In genomic region chr16:97850667-97851060, GRCm38 (mm10) we compare ENCODE assay signal across 8 mouse cellular contexts. TPM values are rescaled to one million over a fixed set of nuclear protein-coding genes. Genes with fewer than 3 reads are reported as not detected.
A peak's percentile ranks its signal among the peaks of the same experiment; 100 is the strongest.
DNase-seq lines count a peak whose midpoint lies in the region; ATAC-seq and TF ChIP-seq lines count a peak whose summit lies in the region.

No protein-coding gene starts in this region.

- no peaks in the 10 kb centered on the region for H3K36me3 ChIP-seq in spleen, adult 2 months (ENCODE audit: control insufficient read depth, insufficient read depth, low read length)
- no peaks in the 10 kb centered on the region for H3K36me3 ChIP-seq in forebrain, embryonic 15.5 days
- H3K36me3 ChIP-seq in myocyte (ENCODE audit: control insufficient read depth, insufficient read depth): peaks cover 3% of the 10 kb centered on the region

- 1% methylated on average over 11 of the region's 11 CpGs for WGBS in spleen, adult 2 months
- 3% methylated on average over 11 of the region's 11 CpGs for WGBS in forebrain, embryonic 15.5 days

- peak overlapping the region; percentile 94 for H3K27ac ChIP-seq in gastrocnemius, adult 2 months
- peak overlapping the region; percentile 94 for H3K27ac ChIP-seq in spleen, adult 2 months (ENCODE audit: insufficient read depth, low read length)
- H3K27ac ChIP-seq in forebrain, embryonic 15.5 days (replicated peaks): peak overlapping the region; percentile 99

- no peak for TF ChIP-seq POLR2A in spleen, adult 2 months (IDR thresholded peaks at IDR 0.05; ENCODE audit: low read depth, low read length)
- TF ChIP-seq POLR2A in myocyte (IDR thresholded peaks at IDR 0.05; ENCODE audit: insufficient read length, low read depth): no peak

- peak overlapping the region; percentile 98 for H3K9ac ChIP-seq in forebrain, embryonic 15.5 days (replicated peaks)

- peak; percentile 68 for ATAC-seq in forebrain, embryonic 15.5 days (replicated peaks)

- intact Hi-C loops in gastrocnemius, adult 2 months (cut with DNase I): loop anchor here (2.0 to 5.0 kb wide), 2 partner anchors 72 to 112 kb away; partner anchors contain the start of genes C2cd2 and Zbtb21

- H3K79me2 ChIP-seq in myocyte (ENCODE audit: control insufficient read depth, insufficient read depth): peaks cover 40% of the 10 kb centered on the region

- peaks cover 7% of the 10 kb centered on the region; the same call in 1 of the 2 replicates for H3K4me1 ChIP-seq in spleen, adult 2 months (ENCODE audit: control insufficient read depth, insufficient read depth, insufficient read length)
- peaks cover 20% of the 10 kb centered on the region for H3K4me1 ChIP-seq in forebrain, embryonic 15.5 days

- H3K4me3 ChIP-seq in gastrocnemius, adult 2 months: peak overlapping the region; percentile 73
- H3K4me3 ChIP-seq in spleen, adult 2 months (ENCODE audit: extremely low read depth, insufficient read depth, insufficient read length): peak overlapping the region; percentile 90
- peak overlapping the region; percentile 96 for H3K4me3 ChIP-seq in forebrain, embryonic 15.5 days
- H3K4me3 ChIP-seq in myocyte: peak overlapping the region; percentile 76

- no peaks in the 10 kb centered on the region for H3K27me3 ChIP-seq in spleen, adult 2 months (ENCODE audit: control insufficient read depth, insufficient read depth, low read length)
- no peaks in the 10 kb centered on the region for H3K27me3 ChIP-seq in forebrain, embryonic 15.5 days
- no peaks in the 10 kb centered on the region for H3K27me3 ChIP-seq in myocyte (ENCODE audit: control insufficient read depth, insufficient read depth, insufficient read length)

- H3K4me2 ChIP-seq in forebrain, embryonic 15.5 days (replicated peaks): peak overlapping the region; percentile 74
- peak overlapping the region; percentile 91 for H3K4me2 ChIP-seq in myocyte (ENCODE audit: low read depth)

- H3ac ChIP-seq in myocyte (ENCODE audit: control insufficient read depth, insufficient read length): peak overlapping the region; percentile 63

- no peak for DNase-seq in gastrocnemius, adult 2 months
- DNase-seq in gastrocnemius, postnatal 25 days: no peak
- DNase-seq in spleen, adult 2 months (ENCODE audit: low read depth in 1 of 2, low spot score in 2 of 2): peak in 1 of 2 experiments; percentile 3
- DNase-seq in spleen, postnatal 4 days (ENCODE audit: low spot score in 2 of 2): no peak
- peak; percentile 46 to 63 for DNase-seq in left cerebral cortex, adult 9 months (ENCODE audit: low spot score in 2 of 2)
- DNase-seq in Muller cell, postnatal 12 days (ENCODE audit: inconsistent ontology term): no peak

- no peak for TF ChIP-seq CTCF in gastrocnemius, adult 2 months (IDR thresholded peaks at IDR 0.05)
- TF ChIP-seq CTCF in spleen, adult 2 months (IDR thresholded peaks at IDR 0.05; ENCODE audit: extremely low read depth, insufficient read depth, insufficient read length, insufficient replicate concordance): no peak

- no peaks in the 10 kb centered on the region for H3K9me3 ChIP-seq in forebrain, embryonic 15.5 days

TF ChIP-seq in myocyte, 11 proteins besides CTCF, POLR2A, EP300 and RAD21:
- no peak for TF ChIP-seq POLR2AphosphoS2 (IDR thresholded peaks at IDR 0.05; ENCODE audit: insufficient read length, low read depth)
- no peak for TF ChIP-seq SRF (IDR thresholded peaks at IDR 0.05; ENCODE audit: control insufficient read depth, insufficient read length, low read depth)
- no peak for TF ChIP-seq E2F4 (IDR thresholded peaks at IDR 0.05; ENCODE audit: insufficient read depth)
- no peak for TF ChIP-seq USF1 (IDR thresholded peaks at IDR 0.05; ENCODE audit: low read depth)
- TF ChIP-seq REST (IDR thresholded peaks at IDR 0.05; ENCODE audit: insufficient read depth, insufficient read length): no peak
- TF ChIP-seq TCF3 (IDR thresholded peaks at IDR 0.05; ENCODE audit: insufficient read length, low read depth): no peak
- TF ChIP-seq CEBPB (IDR thresholded peaks at IDR 0.05; ENCODE audit: insufficient read depth, poor library complexity, severe bottlenecking): no peak
- TF ChIP-seq MAX (IDR thresholded peaks at IDR 0.05; ENCODE audit: low read depth): no peak
- TF ChIP-seq TCF12 (IDR thresholded peaks at IDR 0.05; ENCODE audit: insufficient read depth, poor library complexity, severe bottlenecking): no peak
- TF ChIP-seq MYOD1 (IDR thresholded peaks at IDR 0.05; ENCODE audit: control insufficient read depth in 1 of 3, insufficient read length in 2 of 3, low read depth in 2 of 3): no peak
- no peak for TF ChIP-seq MYOG (IDR thresholded peaks at IDR 0.05; ENCODE audit: control insufficient read depth in 1 of 3, insufficient read depth in 1 of 3, insufficient read length in 2 of 3, low read depth in 2 of 3)

RNA-seq across cellular contexts. Expression of gene Prdm15, which starts 1.0 kb away (rescaled TPM):
- 10 to 100 TPM in 1 of 2 experiments, 1 to 10 TPM in 1; 6.7 to 10.2 TPM for total RNA-seq in gastrocnemius, adult 2 months (2021)
- total RNA-seq in gastrocnemius, postnatal 25 days (2021): 1 to 10 TPM; 6.6 to 8.8 TPM
- 11.1 and 13.5 TPM in 2 replicates for polyA plus RNA-seq in spleen, adult 2 months (2012; rRNA removed)
- 16.3 TPM in 2 replicates for polyA plus RNA-seq in forebrain, embryonic 15.5 days (2015; fragmentation: Nextera tagmentation; extraction: Ambion mirVana)
- 5.4 TPM for polyA plus RNA-seq in myocyte (2012; fragmentation: generic; extraction: Trizol)

Comparison
In these comparisons a context has a peak if more than half of its experiments do, and no peak if none do; other contexts are left out.
1. DNase-seq: peak in left cerebral cortex, adult 9 months (2 of 2); none in gastrocnemius, adult 2 months (single experiment), gastrocnemius, postnatal 25 days (single experiment), spleen, postnatal 4 days (0 of 2) and Muller cell, postnatal 12 days (single experiment).
2. Peak in every context shown above with its lines, with median percentiles within 50 percentile points of each other: H3K27ac ChIP-seq and H3K4me3 ChIP-seq.